Mouse (Mus musculus) megakaryocyte progenitor cell, adult 5-6 weeks (primary cell): ENCODE data around the gene Ppp1r12a. TPM values are rescaled to one million over a fixed set of nuclear protein-coding genes. Genes with fewer than 3 reads are reported as not detected.
A peak's percentile ranks its signal among the peaks of the same experiment; 100 is the strongest.

ENCODE experiments used
- ATAC-seq: replicated peaks from 2 replicates; pipeline ENCODE4 v1.8.0; 2016; ENCODE audit warnings: mild to moderate bottlenecking, moderate TSS enrichment, inconsistent platforms; ENCODE audit not compliant: poor library complexity
- total RNA-seq, 2 experiments: library from RNA; stranded (forward) in 1 of 2; stranded (reverse) in 1 of 2; fragments of 157-497, 149-512 nt in 1 of 2; fragments of 200-1000 nt in 1 of 2; gene quantifications; 2 replicates each; pipeline versions ENCODE4 v1.2.3 to v1.2.4; 2015 to 2017

Ppp1r12a gene
- total RNA-seq, 2 experiments from 2014 or later: 101 to 137 TPM

DNA sequence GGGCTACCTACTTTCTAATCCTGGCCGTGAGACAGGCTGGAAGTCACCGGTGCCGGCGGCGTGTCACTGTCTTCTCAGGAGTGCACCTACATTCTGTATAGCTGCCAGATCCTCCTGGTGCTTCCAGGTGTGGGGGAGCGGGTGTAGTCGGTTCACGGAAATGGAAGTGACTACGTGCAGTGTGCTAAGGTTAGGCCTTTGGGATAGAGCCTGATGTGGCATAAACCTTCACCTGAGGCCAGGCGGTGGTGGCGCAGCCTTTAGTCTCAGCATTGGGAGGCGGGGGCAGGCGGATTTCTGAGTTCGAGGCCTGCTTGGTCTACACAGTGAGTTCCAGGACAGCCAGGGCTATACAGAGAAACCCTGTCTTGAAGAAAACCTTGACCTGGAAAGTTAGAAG is 3.0 kb upstream of the Ppp1r12a start:
- ATAC-seq: no peak

- peak; percentile 2; the same call in 1 of the 2 replicates for ATAC-seq
These were observed 466 bp downstream of the Ppp1r12a start for GRCm38 (mm10) chr10:108162297-108163020.

DNA sequence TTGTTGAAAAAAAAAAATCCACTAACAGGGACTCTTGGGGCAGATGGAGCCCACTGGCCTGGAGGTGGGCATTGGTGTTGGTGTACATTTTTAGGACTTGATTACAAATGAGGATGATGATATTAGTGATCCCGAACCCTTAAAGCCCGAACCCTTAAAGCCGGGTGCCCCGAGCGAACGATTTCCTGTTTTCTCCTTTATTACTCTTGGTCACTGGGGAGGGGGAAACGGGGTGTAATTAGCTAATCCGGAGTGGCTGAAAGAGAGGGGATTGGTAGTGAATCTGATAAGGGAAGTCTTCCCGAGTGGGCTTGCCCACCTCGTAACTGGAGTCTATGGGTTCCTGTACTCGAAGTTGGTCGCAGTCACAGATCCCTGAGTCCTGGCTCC is 1.0 kb downstream of the Ppp1r12a start:
- peak; percentile 16 for ATAC-seq

DNA sequence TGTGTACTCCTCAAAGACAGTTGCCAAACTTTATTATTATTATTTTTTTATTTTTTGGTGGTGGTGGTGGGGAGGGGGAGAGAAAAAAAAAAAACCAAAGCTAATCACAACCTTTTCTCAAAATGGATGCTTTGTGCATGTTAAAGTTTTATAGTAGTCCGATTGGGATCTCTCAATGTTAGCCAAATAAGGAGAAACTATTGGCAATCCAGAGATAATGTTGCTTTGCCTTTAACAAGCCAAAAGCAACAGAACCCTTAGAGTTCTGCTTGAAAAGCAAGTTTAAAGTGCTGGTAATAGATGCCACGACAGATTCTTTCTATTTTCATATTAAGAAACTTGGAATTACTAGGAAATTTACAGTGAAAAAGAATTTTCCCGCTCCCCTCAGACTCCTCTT is 1.5 kb downstream of the Ppp1r12a start:
- no peak for ATAC-seq

GRCm38 (mm10) chr10:108167823-108168222 is 5.8 kb downstream of the Ppp1r12a start:
- ATAC-seq: peak; percentile 85

DNA sequence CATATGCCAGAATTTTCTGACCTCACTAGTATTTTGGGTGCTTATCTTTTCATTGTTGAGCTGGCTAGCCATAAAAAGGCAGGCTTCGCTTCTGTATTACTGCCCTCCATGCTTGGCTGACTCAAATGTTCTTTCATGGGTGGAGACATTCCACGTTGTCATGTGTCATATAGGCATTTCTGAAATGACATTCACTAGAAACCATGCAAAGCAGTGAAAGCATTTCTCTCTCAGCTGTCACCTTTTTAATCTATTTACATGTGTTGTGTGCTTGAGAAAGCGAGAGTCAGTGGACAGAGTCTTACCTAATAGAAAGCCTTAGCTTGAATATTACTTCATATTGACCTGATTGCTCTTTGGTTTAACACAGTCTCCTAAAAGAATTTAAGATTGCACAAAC is 8.8 kb downstream of the Ppp1r12a start:
- ATAC-seq: no peak

DNA sequence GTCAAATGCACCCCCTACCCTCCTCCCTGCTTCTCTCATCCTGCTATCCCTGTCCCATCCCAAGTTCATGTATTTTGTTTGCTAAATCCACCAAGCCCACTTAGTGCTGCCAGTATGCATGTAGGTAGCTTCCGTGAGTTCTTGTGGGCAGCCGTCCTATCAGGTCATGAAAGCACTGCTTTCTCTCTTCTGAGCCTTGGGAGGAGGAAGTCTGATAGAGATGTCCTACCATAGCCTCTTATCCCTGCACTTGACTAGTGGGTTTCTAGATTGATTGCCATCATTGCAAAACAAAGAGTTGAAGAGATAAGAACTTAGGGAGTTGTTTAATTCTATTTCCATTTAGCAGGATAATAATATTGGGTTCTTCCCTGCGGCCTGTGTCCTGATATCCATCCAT is 9.6 kb downstream of the Ppp1r12a start:
- ATAC-seq: 0 out of 2 replicates have a peak, but pooled peaks have one; percentile 15

DNA sequence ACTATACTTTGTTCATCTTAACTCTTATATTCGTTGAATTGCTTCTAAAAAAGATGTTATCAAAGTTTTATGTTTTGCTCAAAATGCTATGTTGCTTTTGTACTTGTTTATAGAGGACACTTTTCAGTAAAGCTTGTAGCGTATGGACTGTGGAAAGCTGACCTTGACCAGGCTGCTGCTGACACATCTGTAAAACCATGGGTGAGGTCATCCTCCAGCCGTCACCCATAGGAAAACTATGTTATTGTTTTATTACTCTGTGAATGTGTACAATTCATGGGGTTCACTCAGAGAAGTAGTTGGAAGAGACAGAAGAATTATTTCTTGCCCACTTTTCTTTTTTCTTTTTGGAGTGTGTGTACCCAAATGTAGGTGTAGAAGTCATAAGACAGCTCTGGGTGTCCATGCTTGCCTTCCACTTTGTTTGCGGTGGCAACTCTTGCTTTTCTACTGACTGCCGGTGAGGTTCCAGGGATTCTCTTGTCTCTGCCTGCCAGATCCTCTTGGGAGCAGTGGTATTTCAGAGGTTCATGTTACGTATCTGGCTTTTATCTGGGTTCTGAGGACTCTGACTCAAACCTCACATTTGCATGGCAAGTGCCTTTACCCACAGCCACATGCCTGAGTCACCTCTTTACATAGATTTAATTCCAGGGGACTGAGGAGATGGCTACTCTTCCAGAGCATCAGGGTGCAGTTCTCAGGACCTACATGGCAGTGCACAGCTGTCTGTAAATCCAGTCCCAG is 11.0 kb downstream of the Ppp1r12a start:
- peak; percentile 38 for ATAC-seq

DNA sequence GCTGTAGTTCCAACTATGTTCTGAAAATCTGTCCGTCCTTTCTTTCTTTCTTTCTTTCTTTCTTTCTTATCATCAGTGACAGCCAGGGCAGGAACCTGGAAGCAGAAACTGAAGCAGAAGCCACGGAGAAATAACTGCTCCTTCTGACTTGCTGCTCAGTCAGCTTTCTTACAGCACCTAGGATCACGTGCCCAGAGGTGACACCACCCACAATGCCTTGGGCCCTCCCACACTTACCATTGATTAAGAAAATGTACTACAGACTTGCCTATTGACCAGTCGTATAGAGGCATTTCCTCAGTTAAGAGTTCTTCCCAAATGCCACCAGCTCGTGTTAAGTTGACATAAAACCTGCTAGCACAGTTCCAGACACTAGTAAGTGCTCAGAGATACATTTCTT is 12.1 kb downstream of the Ppp1r12a start:
- ATAC-seq: peak; percentile 35; the same call in 1 of the 2 replicates

DNA sequence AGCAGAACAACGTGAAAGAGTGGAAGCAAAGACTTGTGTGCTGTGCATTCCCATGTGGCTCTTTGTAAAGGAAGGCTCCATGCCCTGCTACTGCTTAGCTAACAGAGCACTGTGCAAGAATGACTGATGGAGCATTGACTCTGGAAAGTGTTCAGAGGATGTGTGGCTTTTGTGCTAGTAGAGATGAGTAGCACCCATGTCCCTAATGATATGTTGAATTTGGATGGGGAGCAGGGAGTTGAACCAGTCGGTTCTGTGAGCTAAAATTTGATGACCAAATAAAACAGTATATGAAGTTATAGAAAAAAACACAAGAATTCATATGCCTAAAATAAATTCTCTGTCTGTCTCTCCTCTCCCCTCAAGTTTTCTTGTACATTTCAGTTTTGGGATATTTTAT is 13.9 kb downstream of the Ppp1r12a start:
- no peak for ATAC-seq

- ATAC-seq: peak; percentile 50
These were observed 16.4 kb downstream of the Ppp1r12a start for GRCm38 (mm10) chr10:108178285-108178848.

- ATAC-seq: peak; percentile 33
These were observed 17.4 kb downstream of the Ppp1r12a start for GRCm38 (mm10) chr10:108179404-108179803.

DNA sequence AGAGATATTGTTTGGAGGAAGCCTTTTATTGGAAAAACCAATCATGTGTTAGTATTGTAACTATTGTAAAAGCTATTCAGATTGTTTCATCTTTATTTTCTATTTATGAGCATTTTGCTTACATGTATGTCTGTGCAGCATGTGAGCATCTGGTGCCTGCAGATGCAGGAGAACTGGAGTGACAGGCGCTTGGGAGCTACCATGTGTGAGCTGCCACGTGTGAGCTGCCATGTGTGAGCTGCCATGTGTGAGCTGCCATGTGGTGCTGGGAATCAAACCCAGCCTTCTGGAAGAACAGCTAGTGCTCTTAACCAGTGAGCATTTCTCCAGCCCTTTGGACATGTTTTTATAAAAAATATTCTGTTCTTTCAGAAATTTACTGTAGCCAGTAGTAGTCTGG is 18.3 kb downstream of the Ppp1r12a start:
- ATAC-seq: no peak

- ATAC-seq: no peak
These were observed 19.9 kb downstream of the Ppp1r12a start for GRCm38 (mm10) chr10:108181893-108182292.

DNA sequence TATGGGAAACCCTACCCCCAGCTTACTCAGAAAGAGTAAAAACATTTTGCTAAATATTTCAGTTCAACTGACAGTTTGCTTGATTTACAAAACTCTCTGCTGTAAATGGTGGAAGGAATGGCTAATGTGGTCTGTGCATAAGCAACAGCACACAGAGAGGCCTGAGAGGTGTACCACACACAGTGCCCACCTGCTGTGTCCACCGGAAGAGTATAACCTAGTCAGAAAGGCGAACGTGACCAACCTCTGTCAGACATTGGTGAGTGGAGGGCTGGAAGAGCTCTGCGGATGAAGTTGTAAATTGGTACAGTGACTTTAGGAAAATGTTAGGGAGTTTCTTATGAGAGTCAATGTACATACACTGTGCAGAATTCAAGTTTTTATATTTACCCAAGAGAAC is 20.4 kb downstream of the Ppp1r12a start:
- ATAC-seq: no peak

GRCm38 (mm10) chr10:108184763-108185162 is 22.8 kb downstream of the Ppp1r12a start:
- no peak for ATAC-seq

DNA sequence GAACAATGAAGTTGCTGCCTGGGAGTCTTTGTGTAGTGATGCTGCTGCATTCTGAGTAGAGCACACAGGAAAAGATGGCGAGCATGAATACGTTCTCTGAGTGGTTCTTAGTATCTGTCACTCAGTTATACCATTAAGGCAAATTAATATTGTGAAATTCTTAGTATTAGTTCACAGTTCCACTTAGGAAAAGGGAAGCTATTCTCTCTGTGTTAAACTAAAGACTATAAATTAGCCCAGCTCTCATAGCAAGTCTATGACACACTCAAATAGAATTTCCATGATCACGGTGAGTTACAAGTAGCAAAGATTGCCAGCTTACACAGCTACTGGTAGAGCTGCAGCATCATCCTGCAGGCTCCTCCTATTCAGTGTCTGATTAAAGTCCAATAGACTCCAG is 23.3 kb downstream of the Ppp1r12a start:
- ATAC-seq: peak; percentile 62

- no peak for ATAC-seq
These were observed 27.3 kb downstream of the Ppp1r12a start for GRCm38 (mm10) chr10:108189303-108189702.

- no peak for ATAC-seq
These were observed 28.0 kb downstream of the Ppp1r12a start for GRCm38 (mm10) chr10:108189986-108190385.

DNA sequence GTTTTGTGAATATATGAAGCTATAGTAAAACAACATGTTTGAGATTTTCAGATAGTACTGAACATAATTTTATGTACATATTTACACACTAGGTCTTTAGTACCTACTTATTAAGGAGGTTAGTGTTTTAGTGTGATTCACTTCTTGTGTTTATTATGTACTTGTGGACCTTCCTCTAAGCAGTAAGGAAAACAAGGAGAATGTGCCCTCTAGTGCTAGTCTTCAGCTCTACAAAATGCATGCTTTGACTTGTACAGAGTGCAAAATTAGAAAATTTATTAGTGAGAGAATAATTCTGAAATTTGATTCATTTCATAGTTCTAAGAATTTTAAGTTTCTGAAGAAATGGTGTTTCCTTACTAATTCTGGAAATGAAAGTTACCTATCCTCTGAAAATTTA is 28.6 kb downstream of the Ppp1r12a start:
- peak; percentile 40; the same call in 1 of the 2 replicates for ATAC-seq

GRCm38 (mm10) chr10:108191381-108191787 is 29.4 kb downstream of the Ppp1r12a start:
- peak; percentile 94 for ATAC-seq

GRCm38 (mm10) chr10:108192306-108192705 is 30.3 kb downstream of the Ppp1r12a start:
- ATAC-seq: no peak
